8 mouse cellular contexts compared by ENCODE assay signal in genomic region chr2:157069355-157069735, GRCm38 (mm10). TPM values are rescaled to one million over a fixed set of nuclear protein-coding genes. Genes with fewer than 3 reads are reported as not detected.
DNase-seq lines count a peak whose midpoint lies in the region; ATAC-seq and TF ChIP-seq lines count a peak whose summit lies in the region.

No protein-coding gene starts in this region.

- TF ChIP-seq POLR2A in cerebellum, adult 2 months (IDR thresholded peaks at IDR 0.05; ENCODE audit: borderline replicate concordance, insufficient read depth, low read length), result peak; percentile 48; the same call in 1 of the 2 replicates

- peaks cover 41% of the 10 kb centered on the region for H3K4me1 ChIP-seq in kidney, postnatal 0 days (replicated peaks; ENCODE audit: insufficient read depth, low read length)
- peaks cover 87% of the 10 kb centered on the region for H3K4me1 ChIP-seq in cerebellum, adult 2 months (ENCODE audit: control insufficient read depth, insufficient read depth, low read length)
- H3K4me1 ChIP-seq in heart, embryonic 14.5 days (ENCODE audit: control insufficient read depth in 2 of 2, insufficient read depth in 2 of 2, low read length in 2 of 2), result peaks cover 79 to 99% of the 10 kb centered on the region in 2 experiments

- no peak overlapping the region for H3K4me2 ChIP-seq in kidney, postnatal 0 days (ENCODE audit: low read length)
- peak overlapping the region; percentile 45 for H3K4me2 ChIP-seq in heart, embryonic 14.5 days (ENCODE audit: low read length)

- intact Hi-C loops in left cerebral cortex, postnatal 25 days (cut with DNase I), result no loop called here

- peak overlapping the region; percentile 68 for H3K27ac ChIP-seq in kidney, postnatal 0 days
- H3K27ac ChIP-seq in cerebellum, adult 2 months (ENCODE audit: insufficient read depth, low read length), result peak overlapping the region; percentile 97
- peak overlapping the region; percentile 92 to 96 for H3K27ac ChIP-seq in heart, embryonic 14.5 days (replicated peaks in 1 of 2; ENCODE audit: control insufficient read depth in 1 of 2, insufficient read depth in 1 of 2, low read depth in 2 of 2, low read length in 2 of 2)

- H3K9ac ChIP-seq in kidney, postnatal 0 days (ENCODE audit: low read depth, low read length), result 0 out of 2 replicates have a peak overlapping the region, but pooled peaks have one; percentile 23
- H3K9ac ChIP-seq in heart, embryonic 14.5 days (ENCODE audit: low read length), result peak overlapping the region; percentile 70

- no peaks in the 10 kb centered on the region for H3K36me3 ChIP-seq in kidney, postnatal 0 days (ENCODE audit: insufficient read depth, low read length)
- H3K36me3 ChIP-seq in heart, embryonic 14.5 days (ENCODE audit: control insufficient read depth, insufficient read depth, low read length), result peaks cover 12% of the 10 kb centered on the region

- WGBS in kidney, postnatal 0 days, result 46% methylated on average over 3 of the region's 3 CpGs
- WGBS in cerebellum, adult 2 months, result 7% methylated on average over 3 of the region's 3 CpGs
- 37% methylated on average over 3 of the region's 3 CpGs for WGBS in heart, embryonic 14.5 days

- no peaks in the 10 kb centered on the region for H3K9me3 ChIP-seq in kidney, postnatal 0 days (replicated peaks; ENCODE audit: low read length)
- no peaks in the 10 kb centered on the region for H3K9me3 ChIP-seq in heart, embryonic 14.5 days (ENCODE audit: control insufficient read depth, low read length)

- H3K27me3 ChIP-seq in kidney, postnatal 0 days (ENCODE audit: insufficient read depth, low read length), result no peaks in the 10 kb centered on the region
- no peaks in the 10 kb centered on the region for H3K27me3 ChIP-seq in cerebellum, adult 2 months (ENCODE audit: control insufficient read depth, insufficient read depth, low read length)
- H3K27me3 ChIP-seq in heart, embryonic 14.5 days (ENCODE audit: control insufficient read depth, insufficient read depth, low read length), result no peaks in the 10 kb centered on the region

- DNase-seq in kidney, postnatal 0 days (ENCODE audit: low spot score), result no peak
- DNase-seq in kidney, adult 9 months, result no peak
- DNase-seq in cerebellum, adult 2 months, result peak; percentile 93 to 98
- DNase-seq in lung, postnatal 10 days, result peak; percentile 69
- DNase-seq in urinary bladder, postnatal 36 days (ENCODE audit: low spot score in 2 of 2), result no peak
- no peak for DNase-seq in adipocyte (ENCODE audit: low spot score)
- no peak for DNase-seq in left cerebral cortex, postnatal 25 days (ENCODE audit: low spot score in 2 of 2)

- no peak for ATAC-seq in kidney, postnatal 0 days (replicated peaks; ENCODE audit: low FRiP score, low read depth)
- no peak for ATAC-seq in heart, embryonic 14.5 days (ENCODE audit: insufficient number of reproducible peaks, insufficient read depth, low FRiP score, low read depth)

- no peak for TF ChIP-seq CTCF in kidney, postnatal 0 days (IDR thresholded peaks at IDR 0.05; ENCODE audit: low read depth)
- 0 out of 2 replicates have a peak, but pooled peaks have one; percentile 1 for TF ChIP-seq CTCF in cerebellum, adult 2 months (IDR thresholded peaks at IDR 0.05; ENCODE audit: borderline replicate concordance, insufficient read depth, low read depth, low read length)

- H3K4me3 ChIP-seq in kidney, postnatal 0 days (replicated peaks; ENCODE audit: low read depth, low read length), result no peak overlapping the region
- H3K4me3 ChIP-seq in cerebellum, adult 2 months (replicated peaks; ENCODE audit: insufficient read depth, low read depth, low read length), result peak overlapping the region; percentile 7
- no peak overlapping the region for H3K4me3 ChIP-seq in heart, embryonic 14.5 days (ENCODE audit: control insufficient read depth in 1 of 2, insufficient read depth in 1 of 2, low read depth in 1 of 2, low read length in 2 of 2)

RNA-seq across cellular contexts. Expression of gene Soga1, which starts 9.7 kb away (rescaled TPM):
- polyA plus RNA-seq in kidney, postnatal 0 days (2015; fragmentation: Nextera tagmentation; extraction: Ambion mirVana), result 1.3 and 1.8 TPM in 2 replicates
- polyA plus RNA-seq in cerebellum, adult 2 months (2012; rRNA removed), result 38.3 and 50.1 TPM in 2 replicates
- polyA plus RNA-seq in heart, embryonic 14.5 days (2014; fragmentation: Nextera tagmentation; extraction: Ambion mirVana), result 4.1 and 5.0 TPM in 2 replicates
- 10 to 100 TPM; 19.8 to 24.6 TPM for total RNA-seq in left cerebral cortex, postnatal 25 days (2021)

RNA-seq across cellular contexts. Expression of gene Tldc2, which starts 17.5 kb away (rescaled TPM):
- 2.2 and 2.5 TPM in 2 replicates for polyA plus RNA-seq in kidney, postnatal 0 days (2015; fragmentation: Nextera tagmentation; extraction: Ambion mirVana)
- polyA plus RNA-seq in cerebellum, adult 2 months (2012; rRNA removed), result 6.0 and 7.1 TPM in 2 replicates
- polyA plus RNA-seq in heart, embryonic 14.5 days (2014; fragmentation: Nextera tagmentation; extraction: Ambion mirVana), result not detected in 2 replicates
- not detected for total RNA-seq in left cerebral cortex, postnatal 25 days (2021)

Comparison
In these comparisons a context has a peak if more than half of its experiments do, and no peak if none do; other contexts are left out.
1. DNase-seq: peak in cerebellum, adult 2 months (2 of 2) and lung, postnatal 10 days (single experiment); none in kidney, postnatal 0 days (single experiment), kidney, adult 9 months (single experiment), urinary bladder, postnatal 36 days (0 of 2), adipocyte (single experiment) and left cerebral cortex, postnatal 25 days (0 of 2).
2. Peak in every context shown above with its lines, with median percentiles within 50 percentile points of each other: H3K27ac ChIP-seq.